Comparison of ENCODE assay signal across 8 mouse cellular contexts in genomic region chr6:51470311-51471178, GRCm38 (mm10). TPM values are rescaled to one million over a fixed set of nuclear protein-coding genes. Genes with fewer than 3 reads are reported as not detected.
DNase-seq lines count a peak whose midpoint lies in the region; ATAC-seq and TF ChIP-seq lines count a peak whose summit lies in the region.

Gene Cbx3, plus strand, starts transcription at chr6:51470360.

- ATAC-seq in activated CD4-positive, CD25-positive, alpha-beta regulatory T cell, adult 4 months, result peak; percentile 44
- ATAC-seq in hindbrain, embryonic 16.5 days, result peak; percentile 85

- H3K4me1 ChIP-seq in hindbrain, embryonic 16.5 days (ENCODE audit: control insufficient read depth, insufficient read depth, low read depth, low read length), result peaks cover 33% of the 10 kb centered on the region
- peaks cover 33% of the 10 kb centered on the region for H3K4me1 ChIP-seq in megakaryocyte, embryonic 14.5 days

- H3K4me3 ChIP-seq in gastrocnemius, adult 2 months, result peak within 1 kb of the TSS; percentile 81
- H3K4me3 ChIP-seq in hindbrain, embryonic 16.5 days (ENCODE audit: low read length), result peak within 1 kb of the TSS; percentile 54
- peak within 1 kb of the TSS; percentile 97 for H3K4me3 ChIP-seq in megakaryocyte, embryonic 14.5 days (replicated peaks)

- peak within 1 kb of the TSS; percentile 56 for H3K4me2 ChIP-seq in hindbrain, embryonic 16.5 days (ENCODE audit: low read length)

- under 1% methylated on average over 80 of the region's 99 CpGs for WGBS in hindbrain, embryonic 16.5 days

- peak; percentile 67 to 87 for DNase-seq in cerebellum, postnatal 4 days (ENCODE audit: low spot score in 2 of 2)
- peak; percentile 90 for DNase-seq in gastrocnemius, adult 2 months
- peak; percentile 68 to 74 for DNase-seq in left cerebral cortex, adult 9 months (ENCODE audit: low spot score in 2 of 2)
- peak; percentile 87 for DNase-seq in right cerebral cortex, postnatal 25 days
- DNase-seq in urinary bladder, postnatal 36 days (ENCODE audit: low spot score in 2 of 2), result peak; percentile 56 to 60

- peaks cover 9% of the 10 kb centered on the region for H3K36me3 ChIP-seq in hindbrain, embryonic 16.5 days (ENCODE audit: control insufficient read depth, insufficient read depth, low read length)
- peaks cover 52% of the 10 kb centered on the region for H3K36me3 ChIP-seq in megakaryocyte, embryonic 14.5 days (replicated peaks; ENCODE audit: low read length)

- H3K27ac ChIP-seq in gastrocnemius, adult 2 months, result peak within 1 kb of the TSS; percentile 99
- peak within 1 kb of the TSS; percentile 100 for H3K27ac ChIP-seq in hindbrain, embryonic 16.5 days (ENCODE audit: low read depth, low read length)

- TF ChIP-seq CTCF in gastrocnemius, adult 2 months (IDR thresholded peaks at IDR 0.05), result no peak

- no peaks in the 10 kb centered on the region for H3K9me3 ChIP-seq in hindbrain, embryonic 16.5 days (ENCODE audit: control insufficient read depth, low read length)
- no peaks in the 10 kb centered on the region for H3K9me3 ChIP-seq in megakaryocyte, embryonic 14.5 days

- H3K9ac ChIP-seq in hindbrain, embryonic 16.5 days (ENCODE audit: low read depth, low read length), result peak within 1 kb of the TSS; percentile 98

- intact Hi-C loops in gastrocnemius, adult 2 months (cut with DNase I), result loop anchor here (5.0 kb wide), 1 partner anchor 752 kb away; the partner anchor contains the start of gene Hoxa7

- no peaks in the 10 kb centered on the region for H3K27me3 ChIP-seq in hindbrain, embryonic 16.5 days (replicated peaks; ENCODE audit: control insufficient read depth, insufficient read depth, low read length)
- H3K27me3 ChIP-seq in megakaryocyte, embryonic 14.5 days (replicated peaks), result no peaks in the 10 kb centered on the region

RNA-seq across cellular contexts. Expression of gene Cbx3, which starts in this region (rescaled TPM):
- 100 to 1,000 TPM; 744 to 779 TPM for polyA plus RNA-seq in activated CD4-positive, CD25-positive, alpha-beta regulatory T cell, adult 4 months (2017; shearing (Covaris generic))
- total RNA-seq in gastrocnemius, adult 2 months (2021), result 10 to 100 TPM; 38.6 to 51.1 TPM
- polyA plus RNA-seq in hindbrain, embryonic 16.5 days (2015; fragmentation: Nextera tagmentation; extraction: Ambion mirVana), result 309 and 335 TPM in 2 replicates
- polyA plus RNA-seq in megakaryocyte, embryonic 14.5 days (2012; ENCODE audit: insufficient read depth, low replicate concordance), result 13.1 and 22.3 TPM in 2 replicates

Comparison
In these comparisons a context has a peak if more than half of its experiments do, and no peak if none do; other contexts are left out.
1. Peak in every context shown above with its lines: DNase-seq, ATAC-seq, H3K4me3 ChIP-seq and H3K27ac ChIP-seq.
2. RNA of gene Cbx3 (polyA plus RNA-seq): 744 to 779 TPM in activated CD4-positive, CD25-positive, alpha-beta regulatory T cell, adult 4 months and 309 to 335 TPM in hindbrain, embryonic 16.5 days; 13.1 to 22.3 TPM in megakaryocyte, embryonic 14.5 days; every median in the first group is over 10 times any median in the second.